Mouse (Mus musculus): ENCODE data around the gene Cdr2. TPM values are rescaled to one million over a fixed set of nuclear protein-coding genes. Genes with fewer than 3 reads are reported as not detected.
A peak's percentile ranks its signal among the peaks of the same experiment; 100 is the strongest.
"Not testable (repeated sequence)": the region's sequence is repeated elsewhere in the genome, so short reads cannot be mapped to it uniquely, and the experiment has no call there.

Gene Cdr2
- polyA plus RNA-seq, 1 experiment from 2014 or later: 13.9 TPM

GRCm38 (mm10) chr7:120918526-120918962 lies 63.6 kb downstream of the Cdr2 start:
- Histone ChIP-seq H3K4me3 (peak overlapping the region; percentile 99), H3K9ac (peak overlapping the region; percentile 91), H3K9me3 (no peaks in the 10 kb centered on the region), H3K4me1 (peaks cover 20% of the 10 kb centered on the region; the same call in 1 of the 2 replicates), H3K27ac (no peak overlapping the region), H3K4me2 (replicated peaks) (peak overlapping the region; percentile 77), H3K36me3 (peaks cover 10% of the 10 kb centered on the region), H3K27me3 (no peaks in the 10 kb centered on the region)
- 6% methylated on average over 10 of the region's 10 CpGs for WGBS
- ATAC-seq (ENCODE audit: low FRiP score, low read depth): peak; percentile 51

GRCm38 (mm10) chr7:120917592-120918461 lies 64.3 kb downstream of the Cdr2 start, which contains the start of gene Polr3e:
Gene Polr3e (plus strand): TSS chr7:120917744.
- Histone ChIP-seq H3K27ac (peak within 1 kb of the TSS; percentile 79), H3K4me2 (replicated peaks) (peak within 1 kb of the TSS; percentile 77), H3K36me3 (peaks cover 3% of the 10 kb centered on the region), H3K4me3 (peak within 1 kb of the TSS; percentile 99), H3K4me1 (peaks cover 20% of the 10 kb centered on the region; the same call in 1 of the 2 replicates), H3K27me3 (no peaks in the 10 kb centered on the region), H3K9me3 (no peaks in the 10 kb centered on the region), H3K9ac (peak within 1 kb of the TSS; percentile 91)
- ATAC-seq (ENCODE audit: low FRiP score, low read depth): peak; percentile 95
- under 1% methylated on average over 88 of the region's 102 CpGs for WGBS

DNA sequence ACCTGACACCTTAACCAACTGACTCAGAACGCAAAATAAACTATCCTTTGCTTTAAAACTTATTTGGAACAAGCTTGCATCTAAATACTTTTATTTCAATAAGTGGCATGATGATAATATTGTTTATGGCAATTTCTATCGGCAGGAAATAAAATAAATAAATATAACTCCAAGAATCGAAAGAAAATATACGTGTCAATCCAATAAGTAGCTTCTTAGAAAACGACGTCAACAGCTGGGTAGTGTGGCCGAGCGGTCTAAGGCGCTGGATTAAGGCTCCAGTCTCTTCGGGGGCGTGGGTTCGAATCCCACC lies 64.9 kb downstream of the Cdr2 start:
- H3K27ac ChIP-seq: no peak overlapping the region
- ATAC-seq (ENCODE audit: low FRiP score, low read depth): no peak
- H3K9ac ChIP-seq: no peak overlapping the region
- no peaks in the 10 kb centered on the region for H3K9me3 ChIP-seq
- peak overlapping the region; percentile 77 for H3K4me2 ChIP-seq (replicated peaks)
- no peaks in the 10 kb centered on the region for H3K27me3 ChIP-seq
- no peaks in the 10 kb centered on the region for H3K36me3 ChIP-seq
- WGBS: 10% methylated on average over 12 of the region's 12 CpGs
- H3K4me3 ChIP-seq: peak overlapping the region; percentile 99
- peaks cover 16% of the 10 kb centered on the region; the same call in 1 of the 2 replicates for H3K4me1 ChIP-seq

GRCm38 (mm10) chr7:120916262-120916875 lies 65.7 kb downstream of the Cdr2 start:
- Histone ChIP-seq H3K27me3 (no peaks in the 10 kb centered on the region), H3K9me3 (no peaks in the 10 kb centered on the region), H3K36me3 (no peaks in the 10 kb centered on the region), H3K4me2 (replicated peaks) (no peak overlapping the region), H3K9ac (no peak overlapping the region), H3K4me3 (no peak overlapping the region), H3K4me1 (peaks cover 13% of the 10 kb centered on the region; the same call in 1 of the 2 replicates), H3K27ac (no peak overlapping the region)
- 33% methylated on average over 11 of the region's 11 CpGs for whole genome bisulfite sequencing
- no peak for ATAC-seq (ENCODE audit: low FRiP score, low read depth)

GRCm38 (mm10) chr7:120913332-120913731 lies 68.8 kb downstream of the Cdr2 start:
- 31% methylated on average over 1 of the region's 1 CpGs for WGBS
- Histone ChIP-seq H3K4me1 (peaks cover under 1% of the 10 kb centered on the region; the same call in 1 of the 2 replicates), H3K36me3 (no peaks in the 10 kb centered on the region), H3K9ac (no peak overlapping the region), H3K4me3 (no peak overlapping the region), H3K4me2 (replicated peaks) (no peak overlapping the region), H3K27ac (no peak overlapping the region), H3K9me3 (no peaks in the 10 kb centered on the region), H3K27me3 (no peaks in the 10 kb centered on the region)
- ATAC-seq (ENCODE audit: low FRiP score, low read depth): no peak

- 83% methylated on average over 6 of the region's 6 CpGs for WGBS
- H3K4me2 ChIP-seq (replicated peaks); H3K4me3 ChIP-seq; H3K4me1 ChIP-seq; ATAC-seq (ENCODE audit: low FRiP score, low read depth); H3K27me3 ChIP-seq; H3K27ac ChIP-seq; H3K36me3 ChIP-seq; H3K9me3 ChIP-seq; H3K9ac ChIP-seq: not testable (repeated sequence)
Observed at GRCm38 (mm10) chr7:120911268-120911667, 70.8 kb downstream of the Cdr2 start.

- not testable (repeated sequence) for H3K36me3 ChIP-seq; H3K9ac ChIP-seq; H3K4me3 ChIP-seq; H3K27me3 ChIP-seq; H3K4me1 ChIP-seq; H3K9me3 ChIP-seq; ATAC-seq (ENCODE audit: low FRiP score, low read depth); H3K27ac ChIP-seq; H3K4me2 ChIP-seq (replicated peaks)
- 75% methylated on average over 3 of the region's 3 CpGs for WGBS
Observed at GRCm38 (mm10) chr7:120910172-120910571, 71.9 kb downstream of the Cdr2 start.

Other genes starting within 250 kb of the Cdr2 start
- gene Vwa3a, start 243.0 kb downstream of the Cdr2 start, polyA plus RNA-seq (2015; fragmentation: Nextera tagmentation; extraction: Ambion mirVana): 0.10 and 0.20 TPM in 2 replicates
- not detected in 2 replicates for gene Gm5737, start 169.9 kb downstream of the Cdr2 start, polyA plus RNA-seq (2015; fragmentation: Nextera tagmentation; extraction: Ambion mirVana)
- gene Eef2k, start 139.5 kb downstream of the Cdr2 start, polyA plus RNA-seq (2015; fragmentation: Nextera tagmentation; extraction: Ambion mirVana): 33.3 and 36.3 TPM in 2 replicates
- gene Polr3e, start 64.6 kb downstream of the Cdr2 start, polyA plus RNA-seq (2015; fragmentation: Nextera tagmentation; extraction: Ambion mirVana): 40.0 and 41.9 TPM in 2 replicates
- 0.25 TPM in 1 of 2 replicates, not detected in the other for gene Mfsd13b, start 197 bp upstream of the Cdr2 start, polyA plus RNA-seq (2015; fragmentation: Nextera tagmentation; extraction: Ambion mirVana)
- 243 and 247 TPM in 2 replicates for gene Mettl9, start 52.1 kb upstream of the Cdr2 start, polyA plus RNA-seq (2015; fragmentation: Nextera tagmentation; extraction: Ambion mirVana)
- gene Igsf6, start 92.3 kb upstream of the Cdr2 start, polyA plus RNA-seq (2015; fragmentation: Nextera tagmentation; extraction: Ambion mirVana): 1.3 and 1.7 TPM in 2 replicates
- gene Otoa, start 99.3 kb upstream of the Cdr2 start, polyA plus RNA-seq (2015; fragmentation: Nextera tagmentation; extraction: Ambion mirVana): 0.13 and 0.18 TPM in 2 replicates

All from limb, embryonic 13.5 days (tissue).